Mouse (Mus musculus) heart, embryonic 15.5 days (tissue): ENCODE measurements around the gene Sdk1. TPM values are rescaled to one million over a fixed set of nuclear protein-coding genes. Genes with fewer than 3 reads are reported as not detected.
A peak's percentile ranks its signal among the peaks of the same experiment; 100 is the strongest.

Source experiments
- ATAC-seq: fragments of 200-750 bp; cut with Nextera tagmentation; replicated peaks from 2 replicates; pipeline ENCODE4 v1.8.0; 2017; ENCODE audit warnings: low read depth, moderate TSS enrichment; ENCODE audit not compliant: insufficient number of reproducible peaks, insufficient read depth, low FRiP score
- H3K27ac ChIP-seq: fragments of 300-500 bp; sonication (generic); 2 replicates; pipeline ENCODE4 v1.5.1; 2015; ENCODE audit warnings: mild to moderate bottlenecking, inconsistent platforms
- H3K27me3 ChIP-seq: fragments of 300-500 bp; sonication (generic); 2 replicates; pipeline ENCODE4 v1.6.1; 2015; ENCODE audit warnings: inconsistent platforms
- H3K36me3 ChIP-seq: fragments of 300-500 bp; sonication (generic); 2 replicates; pipeline ENCODE4 v1.6.1; 2015; ENCODE audit warnings: mild to moderate bottlenecking, inconsistent platforms
- H3K4me1 ChIP-seq: fragments of 300-500 bp; sonication (generic); replicated peaks from 2 replicates; pipeline ENCODE4 v1.6.1; 2015; ENCODE audit warnings: inconsistent platforms
- H3K4me2 ChIP-seq: fragments of 300-500 bp; sonication (generic); 2 replicates; pipeline ENCODE4 v1.6.1; 2015; ENCODE audit warnings: inconsistent platforms, mild to moderate bottlenecking, moderate library complexity
- H3K4me3 ChIP-seq: fragments of 300-500 bp; sonication (generic); 2 replicates; pipeline ENCODE4 v1.5.1; 2015; ENCODE audit warnings: mild to moderate bottlenecking, inconsistent platforms
- H3K9ac ChIP-seq: fragments of 300-500 bp; sonication (generic); 2 replicates; pipeline ENCODE4 v1.6.1; 2015; ENCODE audit warnings: mild to moderate bottlenecking, inconsistent platforms
- H3K9me3 ChIP-seq: fragments of 300-500 bp; sonication (generic); replicated peaks from 2 replicates; pipeline ENCODE4 v1.6.1; 2016; ENCODE audit warnings: inconsistent platforms
- WGBS: fragments of 180-500 bp; shearing (Covaris S2); methylation state at CpG from one replicate; pipeline ENCODE4 v1.1.7; 2015; ENCODE audit warnings: mixed read lengths; 5-methylcytosine and 5-hydroxymethylcytosine counted together
- polyA plus RNA-seq: library from polyadenylated mRNA; unstranded; fragments of >200 nt; fragmentation: Nextera tagmentation; extraction: Ambion mirVana; gene quantifications from 2 replicates; pipeline ENCODE4 v1.2.1, GENCODE M21; 2015

The Sdk1 gene
- polyA plus RNA-seq = 1.5 and 1.7 TPM in 2 replicates

DNA sequence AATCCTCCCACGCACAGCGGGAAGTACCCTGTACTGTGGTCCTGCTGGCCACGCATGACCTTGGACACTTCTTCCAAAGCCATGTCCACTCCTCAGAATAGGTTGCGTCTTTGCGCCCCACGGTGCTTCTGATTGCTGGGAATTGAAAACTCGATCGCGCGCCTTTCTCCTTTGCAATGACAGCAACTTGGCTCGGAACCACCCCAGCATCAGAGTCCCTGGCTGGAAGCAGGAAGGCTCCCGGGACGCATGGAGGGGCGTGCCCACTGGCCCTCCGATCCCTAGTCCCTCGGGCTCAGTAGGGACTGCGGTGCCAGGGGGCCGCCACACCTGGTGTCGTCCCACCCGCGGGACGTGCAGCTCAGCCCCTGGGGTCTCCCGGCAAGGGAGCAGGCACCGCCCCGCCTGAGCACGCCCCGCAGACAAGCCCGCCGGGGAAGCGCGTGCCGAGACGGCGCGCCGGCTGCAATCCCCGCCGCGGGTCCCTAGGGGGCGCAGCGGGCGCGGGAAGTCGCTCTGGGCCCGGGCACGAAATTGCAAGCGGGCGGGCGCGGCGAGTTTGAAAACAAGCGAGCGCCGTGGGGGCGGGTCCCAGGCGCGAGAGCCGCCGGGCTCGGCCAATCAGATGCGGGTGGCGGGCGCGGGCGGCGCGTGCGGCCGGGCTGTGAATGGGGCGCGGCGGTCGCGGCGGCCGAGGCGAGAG is at the start of gene Sdk1:
Gene Sdk1 (plus strand): TSS at position 650 of the 703 bp plus-strand sequence.
- no peaks in the 10 kb centered on the region for H3K36me3 ChIP-seq
- H3K9ac ChIP-seq = peak within 1 kb of the TSS; percentile 88
- WGBS = under 1% methylated on average over 77 of the region's 77 CpGs
- H3K4me1 ChIP-seq = peaks cover 33% of the 10 kb centered on the region
- H3K27me3 ChIP-seq = peaks cover 26% of the 10 kb centered on the region
- no peaks in the 10 kb centered on the region for H3K9me3 ChIP-seq
- peak; percentile 94 for ATAC-seq
- peak within 1 kb of the TSS; percentile 78 for H3K4me3 ChIP-seq
- H3K27ac ChIP-seq = peak within 1 kb of the TSS; percentile 78
- peak within 1 kb of the TSS; percentile 95 for H3K4me2 ChIP-seq

DNA sequence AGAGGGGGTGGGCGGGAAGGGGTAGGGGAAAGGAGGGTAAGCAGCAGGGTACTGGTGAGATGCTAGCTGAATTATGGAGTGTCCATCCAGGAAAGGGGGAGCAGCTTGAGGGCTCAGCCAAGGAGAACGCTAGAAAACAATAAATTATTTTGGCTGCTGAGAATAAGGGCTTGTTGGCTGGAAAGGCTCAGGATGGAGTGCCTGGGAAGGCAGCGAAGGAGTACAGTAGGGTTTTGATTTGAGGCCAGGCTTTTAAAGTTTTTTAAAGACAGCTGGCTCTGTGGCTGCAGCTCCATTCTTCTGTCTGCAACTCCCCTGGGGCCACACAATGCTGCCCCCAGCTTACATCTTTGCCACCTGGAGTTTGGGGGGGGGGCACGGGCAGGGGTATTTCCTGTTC is 44.0 kb upstream of the Sdk1 start:
- ATAC-seq = no peak
- H3K36me3 ChIP-seq = no peaks in the 10 kb centered on the region
- no peak overlapping the region for H3K9ac ChIP-seq
- no peak overlapping the region for H3K4me3 ChIP-seq
- H3K9me3 ChIP-seq = no peaks in the 10 kb centered on the region
- no peaks in the 10 kb centered on the region for H3K4me1 ChIP-seq
- WGBS = 67% methylated on average over 4 of the region's 4 CpGs
- H3K4me2 ChIP-seq = no peak overlapping the region
- no peaks in the 10 kb centered on the region for H3K27me3 ChIP-seq
- H3K27ac ChIP-seq = no peak overlapping the region

- ATAC-seq = no peak
Measured at GRCm38 (mm10) chr5:141202276-141203065, 38.8 kb upstream of the Sdk1 start.

DNA sequence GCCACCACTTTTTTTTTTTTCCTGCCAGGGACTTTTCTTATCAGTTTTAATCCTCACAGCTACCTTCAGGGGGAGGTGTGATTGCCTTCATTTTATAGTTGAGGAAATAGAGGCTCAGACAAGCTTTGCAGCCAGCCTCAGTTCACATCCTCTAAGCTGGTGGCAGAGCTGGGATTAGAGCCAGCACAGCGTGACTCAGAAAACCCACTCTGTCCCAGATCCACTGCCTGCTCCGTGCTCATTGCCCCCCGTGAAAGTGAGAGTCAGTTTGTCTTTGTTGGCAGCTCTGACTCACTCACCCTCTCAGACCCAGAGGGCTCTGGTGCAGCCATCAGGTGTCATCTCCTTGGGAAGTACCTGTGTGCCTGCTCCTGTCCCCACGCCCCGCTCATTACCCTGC is 34.2 kb upstream of the Sdk1 start:
- 35% methylated on average over 5 of the region's 5 CpGs for WGBS
- H3K36me3 ChIP-seq = no peaks in the 10 kb centered on the region
- 0 out of 2 replicates have a peak, but pooled peaks cover 5% of the 10 kb centered on the region for H3K4me1 ChIP-seq
- no peak; the same call in 1 of the 2 replicates for ATAC-seq
- no peak overlapping the region for H3K4me3 ChIP-seq
- no peaks in the 10 kb centered on the region for H3K9me3 ChIP-seq
- H3K4me2 ChIP-seq = no peak overlapping the region
- no peak overlapping the region for H3K27ac ChIP-seq
- H3K9ac ChIP-seq = no peak overlapping the region
- H3K27me3 ChIP-seq = no peaks in the 10 kb centered on the region

More at GRCm38 (mm10) chr5:141202276-141203065, 38.8 kb upstream of the Sdk1 start:
- H3K4me1 ChIP-seq = 0 out of 2 replicates have a peak, but pooled peaks cover 5% of the 10 kb centered on the region
- no peaks in the 10 kb centered on the region for H3K36me3 ChIP-seq
- H3K9ac ChIP-seq = no peak overlapping the region
- H3K27me3 ChIP-seq = no peaks in the 10 kb centered on the region
- 77% methylated on average over 11 of the region's 11 CpGs for WGBS
- H3K4me3 ChIP-seq = no peak overlapping the region
- H3K9me3 ChIP-seq = no peaks in the 10 kb centered on the region
- H3K4me2 ChIP-seq = no peak overlapping the region
- no peak overlapping the region for H3K27ac ChIP-seq

DNA sequence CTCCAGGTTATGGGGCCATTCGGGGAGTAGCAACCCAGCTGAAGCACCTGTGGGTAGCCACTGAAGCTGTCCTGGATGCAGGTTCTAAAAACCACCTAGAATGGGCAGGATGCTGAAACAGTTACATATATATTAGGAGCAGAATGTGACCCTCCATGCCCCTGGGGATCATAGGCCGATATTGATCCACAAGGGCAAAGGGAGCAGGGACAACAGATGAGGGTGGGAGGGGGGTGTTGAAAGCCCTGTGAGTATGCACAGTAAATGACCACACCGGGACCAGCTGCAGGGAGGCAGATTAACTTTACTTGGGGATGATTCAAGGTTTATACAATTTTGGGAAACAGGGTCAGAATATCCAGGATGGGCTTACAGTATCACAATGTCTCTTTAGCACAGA is 16.0 kb upstream of the Sdk1 start:
- no peak overlapping the region for H3K9ac ChIP-seq
- no peak overlapping the region for H3K4me3 ChIP-seq
- WGBS = 51% methylated on average over 3 of the region's 3 CpGs
- H3K4me1 ChIP-seq = no peaks in the 10 kb centered on the region
- H3K27ac ChIP-seq = no peak overlapping the region
- no peaks in the 10 kb centered on the region for H3K9me3 ChIP-seq
- no peaks in the 10 kb centered on the region for H3K36me3 ChIP-seq
- no peak overlapping the region for H3K4me2 ChIP-seq
- H3K27me3 ChIP-seq = no peaks in the 10 kb centered on the region
- ATAC-seq = no peak

DNA sequence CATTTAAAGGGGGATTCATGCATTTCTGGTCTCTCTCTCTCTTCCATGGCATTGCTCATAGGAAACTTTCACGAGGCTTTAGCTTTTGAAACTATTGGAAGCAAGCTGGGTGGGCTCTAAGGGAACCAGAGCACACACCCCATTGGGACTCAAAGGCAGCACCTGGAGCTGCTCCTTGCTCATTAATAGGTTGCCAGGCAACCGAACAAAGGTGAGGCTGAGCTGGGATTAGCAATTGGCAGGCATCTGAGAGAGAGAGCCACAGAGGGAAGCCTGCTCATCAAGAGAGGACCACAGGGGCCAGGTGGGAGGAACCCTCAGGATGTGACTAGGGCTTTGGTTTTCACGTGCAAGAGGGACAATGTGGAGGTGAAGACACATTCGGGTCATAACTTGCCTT is 7.0 kb upstream of the Sdk1 start:
- no peak overlapping the region for H3K9ac ChIP-seq
- ATAC-seq = no peak
- peaks cover 7% of the 10 kb centered on the region; the same call in 1 of the 2 replicates for H3K27me3 ChIP-seq
- no peaks in the 10 kb centered on the region for H3K4me1 ChIP-seq
- H3K4me3 ChIP-seq = no peak overlapping the region
- H3K27ac ChIP-seq = no peak overlapping the region
- no peaks in the 10 kb centered on the region for H3K36me3 ChIP-seq
- H3K9me3 ChIP-seq = no peaks in the 10 kb centered on the region
- H3K4me2 ChIP-seq = no peak overlapping the region
- WGBS = 44% methylated on average over 4 of the region's 4 CpGs

DNA sequence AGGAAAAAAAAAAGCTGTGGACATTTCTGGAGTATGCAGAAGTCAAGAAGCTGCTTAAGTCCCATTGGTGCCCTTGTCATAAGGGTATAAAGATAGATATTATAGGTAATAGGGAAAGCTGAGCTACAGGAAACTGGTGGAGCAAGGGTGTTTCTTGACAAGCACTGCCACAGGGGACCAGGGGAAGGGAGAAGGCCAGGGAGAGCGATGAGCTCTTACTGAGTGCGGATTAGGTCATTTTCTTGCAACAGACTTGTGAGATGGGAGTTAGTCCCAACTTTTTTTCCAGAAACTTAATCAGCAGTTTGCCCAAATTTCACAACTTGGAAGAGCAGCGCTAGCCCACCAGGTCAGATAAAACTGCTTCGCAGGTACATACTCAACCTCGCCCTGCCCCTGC is 1.9 kb upstream of the Sdk1 start:
- Histone ChIP-seq H3K27ac (no peak overlapping the region), H3K9ac (no peak overlapping the region), H3K4me3 (no peak overlapping the region), H3K36me3 (no peaks in the 10 kb centered on the region), H3K4me1 (peaks cover 33% of the 10 kb centered on the region), H3K9me3 (no peaks in the 10 kb centered on the region), H3K27me3 (peaks cover 26% of the 10 kb centered on the region), H3K4me2 (peak overlapping the region; percentile 95; the same call in 1 of the 2 replicates)
- no peak for ATAC-seq
- 40% methylated on average over 5 of the region's 5 CpGs for WGBS

GRCm38 (mm10) chr5:141240441-141240840 is 849 bp upstream of the Sdk1 start:
- H3K36me3 ChIP-seq = no peaks in the 10 kb centered on the region
- H3K27ac ChIP-seq = no peak overlapping the region
- H3K27me3 ChIP-seq = peaks cover 26% of the 10 kb centered on the region
- peak overlapping the region; percentile 78 for H3K4me3 ChIP-seq
- 2% methylated on average over 10 of the region's 10 CpGs for WGBS
- peak overlapping the region; percentile 64 for H3K9ac ChIP-seq
- H3K4me1 ChIP-seq = peaks cover 33% of the 10 kb centered on the region
- peak overlapping the region; percentile 95 for H3K4me2 ChIP-seq
- no peak for ATAC-seq
- H3K9me3 ChIP-seq = no peaks in the 10 kb centered on the region

DNA sequence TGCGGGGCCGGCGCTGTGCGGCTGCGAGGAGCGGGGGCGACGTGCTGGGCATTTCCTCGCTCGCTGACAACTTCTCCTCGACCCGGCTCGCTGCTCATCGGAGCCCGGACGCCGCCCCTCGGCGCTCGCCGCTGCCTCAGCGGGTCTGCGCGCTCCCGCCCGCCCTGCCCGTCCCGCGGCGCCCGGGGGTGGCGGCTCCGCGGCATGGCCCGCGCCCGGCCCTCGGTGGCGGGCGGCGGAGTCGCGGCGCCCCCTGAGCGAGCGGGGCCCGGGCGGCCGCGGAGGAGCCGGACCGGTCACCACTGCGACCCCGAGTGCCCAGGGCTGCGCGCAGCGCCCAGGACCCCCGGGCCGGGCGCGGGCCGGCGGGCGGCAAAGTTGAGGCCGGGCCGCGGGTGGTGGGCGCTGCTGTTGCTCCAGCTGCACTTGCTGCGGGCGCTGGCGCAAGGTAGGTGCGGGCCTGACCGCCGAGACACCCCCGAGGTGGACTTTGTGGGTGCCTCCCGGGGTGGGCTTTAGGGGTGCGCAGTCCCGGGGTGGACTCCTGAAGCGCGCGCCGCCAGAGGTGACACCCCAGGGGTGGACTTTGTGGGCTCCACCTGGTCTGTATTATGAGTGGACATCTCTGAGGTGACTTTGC is 475 bp downstream of the Sdk1 start:
- H3K4me3 ChIP-seq = peak overlapping the region; percentile 78
- H3K27ac ChIP-seq = peak overlapping the region; percentile 78
- no peaks in the 10 kb centered on the region for H3K9me3 ChIP-seq
- peak overlapping the region; percentile 95 for H3K4me2 ChIP-seq
- H3K4me1 ChIP-seq = peaks cover 33% of the 10 kb centered on the region
- ATAC-seq = peak; percentile 48
- no peaks in the 10 kb centered on the region for H3K36me3 ChIP-seq
- WGBS = under 1% methylated on average over 53 of the region's 82 CpGs
- H3K9ac ChIP-seq = peak overlapping the region; percentile 88
- peaks cover 26% of the 10 kb centered on the region for H3K27me3 ChIP-seq

DNA sequence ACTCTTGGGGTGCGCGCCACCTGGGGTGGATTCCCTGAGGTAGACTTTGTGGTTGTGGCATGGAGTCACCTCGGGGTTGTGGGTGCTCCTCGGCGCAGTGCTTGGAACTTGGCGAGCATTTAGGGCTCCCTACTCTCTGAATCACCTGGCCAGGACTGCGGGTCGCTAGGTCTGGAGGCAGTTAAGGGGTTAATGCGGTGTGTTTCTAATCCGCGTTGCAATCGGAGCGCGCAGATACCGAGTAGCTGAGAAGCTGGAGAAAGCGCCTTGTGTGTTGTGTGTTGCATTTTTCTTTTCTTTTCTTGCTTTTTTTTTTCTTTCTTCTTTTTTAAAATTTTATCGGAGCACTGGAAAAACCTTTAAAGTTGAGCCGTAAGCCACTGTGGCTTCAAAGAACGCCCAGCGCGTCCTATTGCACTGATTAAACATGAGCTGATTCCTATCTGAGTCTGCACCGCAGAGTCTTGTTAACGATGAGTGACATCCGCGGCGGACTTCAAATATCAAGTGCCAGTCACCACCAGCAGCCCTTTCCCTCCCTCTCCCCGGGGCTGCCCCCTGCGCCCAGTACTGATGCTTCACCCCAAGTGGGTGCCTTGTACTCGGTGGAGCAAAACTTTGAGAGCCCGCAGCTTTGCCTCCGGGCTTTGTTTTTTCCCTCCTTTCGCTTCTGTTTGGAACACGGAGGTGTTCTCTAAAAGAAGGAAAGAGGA is 2.1 kb downstream of the Sdk1 start:
- 3% methylated on average over 33 of the region's 33 CpGs for WGBS

DNA sequence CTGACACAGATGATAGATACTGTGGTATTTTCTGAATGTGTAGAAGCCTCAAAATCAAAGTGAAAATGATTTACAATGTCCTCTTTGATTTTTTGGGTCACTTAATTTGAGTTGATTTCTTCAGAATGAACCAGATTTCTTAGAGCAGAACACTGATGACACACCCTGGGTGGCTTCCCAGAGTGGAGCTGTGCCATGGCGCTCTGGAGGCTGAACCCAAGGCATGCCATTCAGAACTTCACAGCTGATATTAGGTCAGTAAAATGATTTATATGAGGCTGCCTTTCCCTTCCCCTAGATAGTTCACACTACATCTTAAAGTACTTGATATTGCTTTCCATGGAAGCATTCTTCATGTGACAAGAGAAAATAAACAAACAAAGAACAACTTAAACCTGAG is 23.0 kb downstream of the Sdk1 start:
- no peaks in the 10 kb centered on the region for H3K9me3 ChIP-seq
- no peaks in the 10 kb centered on the region for H3K36me3 ChIP-seq
- WGBS = 84% methylated on average over 1 of the region's 1 CpGs
- no peaks in the 10 kb centered on the region for H3K27me3 ChIP-seq
- no peak for ATAC-seq
- H3K27ac ChIP-seq = no peak overlapping the region
- H3K4me1 ChIP-seq = no peaks in the 10 kb centered on the region
- no peak overlapping the region for H3K9ac ChIP-seq
- no peak overlapping the region for H3K4me3 ChIP-seq
- no peak overlapping the region for H3K4me2 ChIP-seq

More for the DNA sequence above, 2.1 kb downstream of the Sdk1 start:
- Histone ChIP-seq H3K4me2 (peak overlapping the region; percentile 95), H3K27me3 (peaks cover 26% of the 10 kb centered on the region), H3K9me3 (no peaks in the 10 kb centered on the region), H3K9ac (peak overlapping the region; percentile 10), H3K27ac (no peak overlapping the region), H3K4me3 (peak overlapping the region; percentile 78), H3K4me1 (peaks cover 33% of the 10 kb centered on the region), H3K36me3 (no peaks in the 10 kb centered on the region)
- ATAC-seq = no peak
